Mouse (Mus musculus) kidney, adult 2 months (tissue): ENCODE data around the gene Scml4.

Experiments used
- CTCF ChIP-seq: fragments of 200-500 bp; conservative IDR thresholded peaks from 2 replicates; pipeline ENCODE4 v1.5.1; 2011; ENCODE audit warnings: low read depth, mild to moderate bottlenecking, control low read depth, low read length, moderate library complexity, mixed read lengths; ENCODE audit not compliant: insufficient read depth, insufficient read length
- POLR2A ChIP-seq: fragments of 200-500 bp; IDR thresholded peaks from one replicate; pipeline ENCODE4 v1.6.1; 2011; ENCODE audit warnings: low read depth, low read length, control low read depth

DNA sequence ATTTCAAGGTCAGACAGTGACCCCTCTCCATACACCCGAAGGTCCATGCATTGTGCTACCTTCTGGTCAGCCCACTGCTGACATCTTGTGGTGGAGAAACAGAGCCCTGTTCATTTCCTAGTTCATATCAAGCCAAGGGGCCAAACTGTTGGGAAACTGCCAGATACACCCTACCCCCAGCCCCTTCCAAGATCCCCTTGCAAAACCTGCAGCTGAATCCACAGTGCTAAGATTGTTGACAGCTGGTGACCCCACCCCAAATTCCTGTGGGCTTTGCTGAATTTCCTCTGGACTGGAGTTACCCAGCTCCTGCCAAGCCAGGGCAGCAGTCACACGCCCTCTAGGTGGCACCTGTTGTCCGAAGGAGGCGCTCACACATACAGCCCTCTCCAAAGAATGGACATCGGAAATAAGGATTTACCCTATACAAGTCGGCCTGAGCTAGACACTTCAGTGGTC, 127.5 kb downstream of the Scml4 start:
- TF ChIP-seq POLR2A (no peak), CTCF (peak; percentile 67)
